Mouse (Mus musculus) brain, embryonic 18.5 days (tissue): Measurements from ENCODE around the gene Akap13.

Experiments used
- DNase-seq: peaks from one replicate; pipeline ENCODE4 v3.0.0-alpha.2; 2012; ENCODE audit warnings: low read depth, low spot score

Akap13 gene

GRCm38 (mm10) chr7:75460290-75460689 lies 5.0 kb downstream of the Akap13 start:
- DNase-seq: no peak

DNA sequence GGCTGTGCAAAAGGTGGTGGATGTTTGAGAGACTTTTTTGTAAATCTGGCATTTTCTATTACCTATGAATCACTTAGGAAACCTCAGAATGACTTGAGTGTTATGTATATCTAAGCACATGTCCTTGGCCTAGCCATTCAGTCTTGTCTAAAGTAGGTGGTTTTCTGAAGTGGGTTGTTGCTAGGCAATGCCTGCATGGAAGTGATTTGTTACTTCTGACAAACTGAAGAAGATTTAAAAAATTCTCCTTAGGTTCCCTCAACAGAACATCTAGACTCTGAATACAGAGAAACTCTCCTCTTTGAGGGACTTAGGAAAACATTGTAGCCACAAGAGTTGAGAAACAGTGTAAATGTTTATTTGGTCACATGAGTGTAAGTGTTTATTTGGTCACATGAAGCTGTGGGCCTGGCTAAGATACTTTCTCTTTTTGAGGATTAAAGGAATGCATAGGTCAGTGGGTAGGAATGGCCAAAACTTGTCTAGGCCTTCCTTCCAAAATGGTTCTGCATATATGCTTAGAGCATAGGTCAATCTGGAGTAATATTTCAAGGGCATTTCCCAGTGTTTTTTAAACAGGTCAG lies 8.3 kb downstream of the Akap13 start:
- DNase-seq: no peak

DNA sequence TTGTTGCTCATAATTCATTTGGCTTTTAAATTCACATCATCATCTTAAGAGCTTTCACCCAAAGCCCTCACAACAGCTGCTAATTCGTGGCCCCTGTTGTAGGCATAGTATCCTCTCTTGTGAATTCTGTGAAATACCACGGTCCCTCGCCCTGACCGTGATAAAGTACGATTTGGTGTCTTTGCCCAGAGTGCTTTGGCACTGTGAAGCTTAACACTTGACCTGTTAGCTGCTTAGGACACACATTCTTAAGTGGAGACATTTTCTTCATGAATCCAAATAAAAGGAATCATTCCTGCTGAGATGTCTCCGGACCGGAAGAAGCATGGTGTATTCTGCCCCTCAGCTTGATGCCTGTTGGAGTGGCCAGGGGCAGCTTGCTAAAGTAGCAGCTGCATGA lies 12.5 kb downstream of the Akap13 start:
- DNase-seq: no peak

- no peak for DNase-seq
Observed at GRCm38 (mm10) chr7:75470318-75470925, 15.1 kb downstream of the Akap13 start.

DNA sequence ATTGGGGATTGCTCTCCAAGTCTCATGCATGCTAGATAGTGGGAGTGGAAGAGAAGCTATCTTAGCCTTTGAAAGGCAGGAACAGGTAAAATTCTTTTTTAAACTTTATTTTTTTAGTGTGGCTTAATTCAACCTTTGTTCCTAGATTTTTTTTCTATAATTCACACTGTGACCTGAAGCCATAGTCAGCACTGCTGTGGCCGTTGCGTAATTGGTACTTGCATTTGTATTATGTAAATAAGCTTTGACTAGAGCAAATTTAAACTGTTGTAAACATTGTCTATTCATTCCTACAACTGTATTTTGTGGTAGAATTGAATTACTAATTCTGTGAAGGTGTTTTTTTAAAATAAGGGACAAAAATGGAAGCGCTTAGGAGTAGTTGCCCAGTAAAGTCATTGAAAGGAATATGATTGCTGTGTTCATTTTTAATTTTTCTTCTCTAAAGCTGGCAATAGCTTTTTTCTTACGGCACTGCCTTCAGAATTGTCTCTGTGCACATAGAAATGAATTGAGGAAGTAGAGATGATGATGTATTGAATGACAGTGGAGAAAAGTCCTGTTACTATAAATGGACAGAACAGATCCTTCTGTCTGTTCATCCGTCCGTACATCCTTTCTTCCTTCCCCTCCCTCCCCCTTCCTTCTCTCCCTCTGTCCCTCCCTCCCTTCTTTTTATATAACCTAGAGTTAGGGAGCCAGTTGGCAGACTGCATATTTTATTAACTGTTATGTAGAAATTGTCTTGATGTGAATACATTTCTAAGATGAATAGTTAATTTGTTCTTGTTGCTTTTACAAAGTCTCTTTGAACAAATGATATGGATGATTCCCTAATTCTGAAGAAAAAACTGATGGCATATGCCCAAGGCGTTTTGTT lies 17.2 kb downstream of the Akap13 start:
- DNase-seq: no peak

DNA sequence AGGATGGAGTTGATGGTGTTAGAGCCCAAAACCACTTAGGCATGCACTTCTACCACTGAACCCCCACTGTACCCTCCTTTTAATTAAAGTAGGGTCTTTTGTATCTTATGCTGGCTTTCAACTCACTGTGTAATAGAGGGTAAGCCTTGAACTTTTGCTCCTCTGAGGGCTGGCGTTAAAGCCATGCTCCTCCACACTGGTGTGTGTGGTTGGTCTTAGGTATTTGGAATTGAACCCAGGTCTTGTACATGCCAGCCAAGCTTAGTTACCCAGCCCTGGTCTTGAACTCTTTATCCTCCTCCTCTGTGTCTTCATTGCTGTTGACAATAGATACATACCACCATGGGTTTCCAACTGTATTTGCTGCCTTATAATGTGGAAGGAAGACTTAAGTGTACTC lies 18.0 kb downstream of the Akap13 start:
- no peak for DNase-seq

- DNase-seq: no peak
Observed at GRCm38 (mm10) chr7:75474064-75474463, 18.7 kb downstream of the Akap13 start.

DNA sequence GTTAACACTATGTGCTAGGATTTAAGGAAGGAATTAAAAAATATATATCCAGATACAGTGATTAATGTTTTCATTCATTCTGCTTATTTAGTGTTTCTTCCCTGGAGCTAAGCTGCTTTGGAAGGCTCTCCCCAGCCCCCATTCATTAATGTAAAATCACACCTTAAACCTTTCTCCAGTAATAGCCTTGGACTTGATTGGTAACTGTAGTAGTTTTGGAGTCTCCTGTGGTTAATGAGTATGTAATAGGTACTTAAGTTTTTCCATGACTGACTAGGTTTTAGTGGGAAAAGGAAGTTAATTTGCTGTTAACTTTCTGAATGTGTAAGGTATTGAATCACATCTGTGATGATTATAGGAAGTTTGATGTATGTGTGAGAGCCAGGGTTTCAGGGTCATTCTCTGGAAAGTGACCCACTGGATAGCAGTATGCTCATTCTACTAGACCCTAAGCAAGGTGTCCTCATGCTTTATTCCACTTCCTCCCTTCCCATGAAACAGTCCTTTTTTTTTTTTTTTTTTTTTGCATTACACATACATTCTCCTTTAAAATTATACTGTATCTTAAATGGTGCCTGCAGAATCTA lies 19.3 kb downstream of the Akap13 start:
- no peak for DNase-seq

DNA sequence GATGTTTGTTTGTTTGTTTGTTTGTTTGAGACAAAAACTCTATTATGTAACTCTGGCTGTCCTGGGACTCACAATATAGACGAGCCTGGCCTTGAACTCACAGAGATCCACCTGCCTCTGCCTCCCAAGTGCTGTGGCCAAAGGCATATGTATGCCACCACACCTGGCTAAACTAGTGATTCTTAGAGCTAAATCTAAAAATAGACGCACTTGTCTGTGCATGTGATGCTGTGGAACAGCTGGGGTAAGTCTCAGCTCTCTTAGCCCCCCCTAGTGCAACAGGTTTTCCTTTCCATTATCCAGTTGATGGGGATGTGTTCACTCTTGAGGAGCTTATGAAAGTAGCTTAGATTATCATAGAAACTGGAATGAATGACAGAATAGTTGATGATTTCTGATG lies 22.7 kb downstream of the Akap13 start:
- DNase-seq: no peak

- DNase-seq: no peak
Observed at GRCm38 (mm10) chr7:75480721-75481426, 25.5 kb downstream of the Akap13 start.

DNA sequence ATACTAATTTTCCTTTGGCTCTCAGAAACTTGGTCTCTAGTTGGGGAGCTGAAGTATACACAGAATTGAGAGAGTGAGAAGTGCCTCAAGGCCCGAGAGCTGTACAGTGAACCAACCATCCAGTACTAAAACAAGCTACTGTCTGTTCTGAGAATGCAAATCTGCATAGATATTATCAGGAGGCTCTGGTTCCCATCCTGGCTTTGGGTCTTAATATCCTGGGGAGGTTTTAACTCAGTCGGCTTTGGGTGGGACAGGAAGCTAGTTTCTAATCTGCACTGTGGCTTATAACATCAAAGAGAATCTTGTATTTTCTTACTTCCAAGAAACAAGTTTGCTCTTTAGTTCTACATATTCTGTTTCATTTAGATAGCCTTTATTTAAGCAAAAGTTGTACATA lies 30.7 kb downstream of the Akap13 start:
- DNase-seq: no peak

- DNase-seq: no peak
Observed at GRCm38 (mm10) chr7:75495941-75496441, 40.7 kb downstream of the Akap13 start.

GRCm38 (mm10) chr7:75498627-75499026 lies 43.3 kb downstream of the Akap13 start:
- no peak for DNase-seq

- DNase-seq: no peak
Observed at GRCm38 (mm10) chr7:75499271-75499670, 43.9 kb downstream of the Akap13 start.

GRCm38 (mm10) chr7:75500164-75500563 lies 44.8 kb downstream of the Akap13 start:
- no peak for DNase-seq

- no peak for DNase-seq
Observed at GRCm38 (mm10) chr7:75500793-75501192, 45.5 kb downstream of the Akap13 start.

DNA sequence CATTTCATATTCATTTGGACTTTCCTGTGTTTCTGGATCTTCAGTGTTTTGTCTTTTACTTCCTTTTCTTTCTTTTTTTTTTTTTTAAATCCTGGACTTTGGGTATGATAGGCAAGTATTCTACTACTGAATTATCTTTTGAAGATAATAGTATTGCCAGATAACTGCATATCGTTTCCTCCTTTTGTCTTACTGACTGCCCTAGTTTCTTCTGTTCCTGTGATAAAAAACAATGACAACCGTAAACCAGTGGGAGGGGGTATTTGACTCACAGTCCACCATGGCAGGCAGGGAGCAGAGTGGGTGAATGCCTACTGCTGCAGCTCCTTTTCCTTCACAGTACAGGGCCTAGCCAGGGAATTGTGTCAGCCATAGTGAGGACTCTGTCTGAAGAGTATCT lies 49.2 kb downstream of the Akap13 start:
- DNase-seq: no peak

DNA sequence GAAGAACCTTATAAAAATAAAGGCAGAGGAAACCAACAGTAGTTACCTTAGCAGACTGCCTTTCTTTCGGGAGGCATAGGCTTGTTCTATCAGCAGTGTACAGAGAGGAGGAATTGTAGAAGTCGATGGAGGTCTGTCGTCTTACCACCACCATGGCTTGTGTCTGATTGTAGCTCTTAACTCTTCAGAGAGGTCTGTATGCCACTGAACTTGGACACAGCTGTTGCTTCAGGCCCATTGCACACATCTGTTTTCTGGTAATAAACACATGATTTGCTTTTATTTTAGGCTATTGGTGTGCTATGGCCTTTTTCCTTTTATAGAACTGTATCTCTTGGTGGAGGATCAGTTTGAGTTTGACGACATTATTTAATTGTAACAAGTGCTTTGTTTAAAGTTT lies 51.3 kb downstream of the Akap13 start:
- no peak for DNase-seq

- no peak for DNase-seq
Observed at GRCm38 (mm10) chr7:75509085-75509873, 53.9 kb downstream of the Akap13 start.

DNA sequence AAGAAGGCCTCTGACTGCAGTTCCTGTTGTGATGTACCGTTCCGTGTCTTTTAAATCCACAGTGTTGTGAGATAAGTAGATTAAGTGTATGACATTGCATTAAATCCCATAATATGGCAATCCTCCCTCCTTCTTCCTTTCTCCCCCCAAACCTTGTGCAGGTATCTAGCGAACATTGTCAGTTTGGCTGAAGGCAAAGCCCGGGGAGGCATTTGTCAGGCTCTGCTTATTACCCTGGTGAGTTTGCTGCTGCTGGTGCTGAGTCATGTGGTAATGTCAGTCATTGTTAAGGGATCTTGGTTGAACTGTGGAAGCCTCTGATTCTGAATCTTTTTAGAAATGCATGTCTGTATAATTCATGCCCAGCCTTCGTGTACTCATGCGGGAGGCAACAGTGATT lies 60.1 kb downstream of the Akap13 start:
- no peak for DNase-seq
